Mouse (Mus musculus): Measurements from ENCODE around the gene Vhl.
"Not testable (repeated sequence)": the region's sequence is repeated elsewhere in the genome, so short reads cannot be mapped to it uniquely, and the experiment has no call there.

Vhl gene

GRCm38 (mm10) chr6:113662964-113663700, 39.4 kb downstream of the Vhl start:
- DNase-seq: peak; percentile 74 to 76

DNA sequence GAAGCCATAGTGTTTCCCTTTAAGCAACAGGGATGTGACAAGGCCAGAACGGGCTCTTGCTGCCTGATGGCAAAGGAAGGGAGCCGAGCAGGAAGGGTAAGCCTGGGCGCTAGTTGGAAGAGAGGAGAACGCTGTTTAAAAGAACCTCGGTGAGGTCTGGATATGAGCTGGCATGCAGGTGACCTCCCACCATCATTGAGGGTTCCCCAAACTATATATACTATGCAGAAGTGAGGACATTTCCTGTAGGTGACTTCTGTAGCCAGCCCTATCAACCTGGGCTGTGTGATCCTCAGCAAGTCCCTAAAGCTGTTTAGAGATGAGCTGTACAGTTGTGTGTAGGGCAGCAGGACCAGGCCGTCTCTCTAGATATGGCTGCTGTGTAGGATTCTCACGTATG, 40.5 kb downstream of the Vhl start:
- peak; percentile 26 to 38 for DNase-seq

DNA sequence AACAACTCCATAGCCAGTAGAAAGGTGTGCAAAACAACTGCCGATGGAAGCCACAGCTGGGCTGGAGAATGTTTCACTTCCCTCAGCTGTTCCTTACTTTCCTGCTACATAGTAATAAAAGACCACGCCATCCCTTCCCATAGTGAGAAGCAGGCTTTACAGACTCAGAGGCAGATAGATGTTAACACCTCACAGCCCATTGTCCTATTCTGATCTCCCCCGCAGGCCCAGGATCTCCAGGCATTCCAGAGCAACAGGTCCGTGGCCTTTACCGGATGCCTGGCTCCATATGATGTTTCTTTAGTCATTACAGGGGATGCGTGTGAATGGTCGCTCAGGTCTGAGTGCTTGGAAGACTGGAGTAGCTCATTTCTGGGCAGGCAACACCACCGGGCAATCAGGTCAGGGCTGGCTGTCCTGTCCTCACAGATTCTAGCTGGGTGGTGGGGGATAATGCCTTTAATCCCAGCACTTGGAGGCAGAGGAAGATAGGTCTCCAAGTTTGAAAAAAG, 43.9 kb downstream of the Vhl start:
- DNase-seq: no peak

GRCm38 (mm10) chr6:113668287-113669154, 44.8 kb downstream of the Vhl start:
- peak; percentile 72 for DNase-seq

GRCm38 (mm10) chr6:113669821-113670220, 46.1 kb downstream of the Vhl start:
- peak; percentile 78 to 80 for DNase-seq

- DNase-seq: not testable (repeated sequence)
These were observed 48.3 kb downstream of the Vhl start for GRCm38 (mm10) chr6:113672029-113672428.

- DNase-seq: no peak
These were observed 49.2 kb downstream of the Vhl start for GRCm38 (mm10) chr6:113672989-113673388.

GRCm38 (mm10) chr6:113675234-113675633, 51.5 kb downstream of the Vhl start:
- no peak for DNase-seq

DNA sequence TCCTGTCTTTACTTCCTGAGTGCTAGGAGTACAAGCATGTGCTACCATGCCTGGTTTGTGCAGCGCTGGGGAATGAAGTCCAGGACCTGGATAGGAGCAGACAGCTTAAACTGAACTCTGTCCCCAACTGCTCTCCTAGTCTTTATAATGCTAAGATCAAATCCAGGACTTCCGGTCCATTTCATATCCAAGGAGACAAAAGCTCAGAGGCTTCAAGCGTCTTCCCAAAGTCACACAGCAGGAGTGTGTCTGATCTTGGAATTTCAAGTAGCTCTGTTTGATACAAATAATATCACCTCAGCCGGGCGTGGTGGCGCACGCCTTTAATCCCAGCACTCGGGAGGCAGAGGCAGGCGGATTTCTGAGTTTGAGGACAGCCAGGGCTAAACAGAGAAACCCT, 52.2 kb downstream of the Vhl start:
- DNase-seq: no peak

DNA sequence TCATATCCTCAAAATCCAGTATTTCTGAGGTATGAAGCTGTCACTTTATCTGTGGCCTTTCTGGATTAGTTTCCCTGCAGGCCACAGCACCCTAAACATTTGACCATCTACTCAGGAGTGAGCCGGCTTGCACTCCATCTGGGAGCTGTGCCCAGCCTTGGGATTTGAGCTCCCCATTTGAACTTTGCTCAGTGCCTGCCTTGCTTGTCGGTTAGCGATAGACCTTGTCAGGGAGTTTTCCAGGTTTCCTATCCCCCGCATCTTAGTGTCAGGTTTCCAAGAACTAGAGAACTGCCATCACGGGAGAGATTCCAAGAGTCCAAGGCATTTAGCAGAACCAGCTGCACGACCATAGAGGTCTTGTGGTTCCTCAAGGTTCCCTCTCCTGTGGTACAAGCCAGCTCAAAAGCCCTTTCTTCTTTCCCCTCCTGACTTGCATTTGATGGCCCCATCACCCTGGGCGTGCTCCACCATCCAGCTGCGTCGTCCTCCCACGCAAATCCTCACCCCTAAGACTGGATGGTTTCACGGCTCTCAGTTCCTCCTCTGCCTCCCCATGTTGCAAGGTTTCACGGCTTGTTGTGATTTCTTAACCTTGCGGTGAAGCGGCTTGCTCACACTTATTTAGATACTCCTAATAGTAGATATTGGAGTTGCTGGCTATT, 53.4 kb downstream of the Vhl start:
- DNase-seq: peak; percentile 60 to 64

DNA sequence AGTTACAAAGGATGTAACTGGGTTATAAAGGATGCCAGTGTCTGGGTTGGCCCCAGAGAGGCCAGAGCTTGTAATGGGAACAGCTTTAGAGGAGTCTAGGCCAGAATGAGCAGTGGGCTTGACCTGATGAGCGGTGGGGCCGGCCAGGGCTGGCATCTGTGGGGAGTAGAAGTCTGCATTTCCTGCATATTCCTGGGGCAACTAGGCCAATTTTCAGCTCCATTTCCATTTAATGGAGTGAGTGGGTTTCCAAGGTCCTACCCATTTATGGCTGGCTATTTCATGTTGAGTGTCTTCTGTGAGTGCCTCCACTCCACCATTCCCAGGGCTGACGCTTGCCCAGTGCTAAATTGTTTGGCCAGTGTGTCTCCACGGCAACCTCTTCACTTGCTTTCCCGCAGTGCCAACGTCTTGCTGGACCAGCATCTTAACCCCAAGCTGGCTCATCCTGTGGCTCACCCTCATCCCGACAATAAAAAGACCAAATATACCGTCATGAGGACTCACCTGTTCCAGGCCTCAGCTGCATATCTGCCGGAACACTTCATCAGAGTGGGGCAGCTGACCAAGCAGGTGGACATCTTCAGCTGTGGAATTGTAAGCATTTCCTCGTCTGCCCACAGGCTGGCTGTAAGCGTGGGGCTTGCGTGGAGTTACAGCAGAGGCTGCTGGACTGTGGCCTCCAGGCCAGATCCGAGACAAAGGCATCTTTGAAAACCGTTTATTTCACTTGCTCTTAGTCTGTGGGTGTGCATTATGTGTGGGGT, 54.7 kb downstream of the Vhl start:
- no peak for DNase-seq

DNA sequence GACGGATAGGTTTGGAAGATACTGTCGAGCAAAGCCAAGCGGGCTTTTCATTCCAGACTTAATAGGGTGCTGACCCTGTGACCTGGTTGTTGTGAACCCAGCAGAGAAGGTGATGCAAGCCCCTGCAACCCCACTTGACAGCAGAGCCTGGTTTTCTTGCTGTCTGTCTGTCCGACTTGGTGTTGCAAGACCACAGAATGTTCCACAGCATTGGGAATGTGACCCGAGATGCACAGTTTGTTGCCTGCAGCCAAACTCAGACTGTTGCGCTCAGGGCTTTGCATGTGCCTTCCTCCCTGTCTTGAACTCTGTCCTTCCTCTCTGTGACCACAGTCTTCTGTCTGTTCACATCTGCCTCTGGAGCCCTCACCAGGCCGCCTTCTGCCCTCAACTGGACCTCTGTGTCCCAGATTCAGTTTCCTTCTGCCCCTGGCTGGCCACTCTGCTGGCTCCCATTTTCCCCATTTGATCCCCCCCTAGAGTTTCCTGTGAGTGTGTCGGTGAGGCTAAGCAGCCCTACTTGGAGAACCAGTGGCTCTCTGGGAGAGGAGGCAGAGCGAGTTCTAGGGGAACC, 56.3 kb downstream of the Vhl start:
- DNase-seq: no peak
